Mouse (Mus musculus): ENCODE results near the gene 1500009C09Rik. TPM values are rescaled to one million over a fixed set of nuclear protein-coding genes. Genes with fewer than 3 reads are reported as not detected.

1500009C09Rik gene
- polyA plus RNA-seq, 1 experiment from 2014 or later, result 2.4 TPM

GRCm38 (mm10) chr15:82298764-82299561 lies 46.8 kb downstream of the 1500009C09Rik start, which contains the start of gene Wbp2nl:
Gene Wbp2nl, plus strand, starts transcription at chr15:82298954.
- Histone ChIP-seq H3K4me3 (ENCODE audit: low read depth, low read length) (no peak within 1 kb of the TSS), H3K9me3 (ENCODE audit: control insufficient read depth, low read length) (no peaks in the 10 kb centered on the region), H3K27ac (ENCODE audit: low read depth, low read length) (no peak within 1 kb of the TSS), H3K9ac (ENCODE audit: low read length) (no peak within 1 kb of the TSS), H3K4me1 (replicated peaks; ENCODE audit: control insufficient read depth, insufficient read depth, low read length) (no peaks in the 10 kb centered on the region), H3K36me3 (ENCODE audit: control insufficient read depth, insufficient read depth, low read length) (no peaks in the 10 kb centered on the region), H3K27me3 (ENCODE audit: control insufficient read depth, insufficient read depth, low read length) (no peaks in the 10 kb centered on the region), H3K4me2 (ENCODE audit: low read depth, low read length, severe bottlenecking) (no peak within 1 kb of the TSS)
- 62% methylated on average over 39 of the region's 39 CpGs for WGBS
- ATAC-seq (replicated peaks; ENCODE audit: low FRiP score) (0 out of 2 replicates have a peak, but pooled peaks have one; percentile 49), DNase-seq (ENCODE audit: low spot score) (no peak)

- Histone ChIP-seq H3K4me2 (ENCODE audit: low read depth, low read length, severe bottlenecking) (no peak overlapping the region), H3K36me3 (ENCODE audit: control insufficient read depth, insufficient read depth, low read length) (no peaks in the 10 kb centered on the region), H3K4me3 (ENCODE audit: low read depth, low read length) (no peak overlapping the region), H3K27ac (ENCODE audit: low read depth, low read length) (no peak overlapping the region), H3K9me3 (ENCODE audit: control insufficient read depth, low read length) (no peaks in the 10 kb centered on the region), H3K27me3 (ENCODE audit: control insufficient read depth, insufficient read depth, low read length) (no peaks in the 10 kb centered on the region; the same call in 1 of the 2 replicates), H3K9ac (ENCODE audit: low read length) (no peak overlapping the region), H3K4me1 (replicated peaks; ENCODE audit: control insufficient read depth, insufficient read depth, low read length) (no peaks in the 10 kb centered on the region)
- 74% methylated on average over 3 of the region's 3 CpGs for WGBS
- ATAC-seq (replicated peaks; ENCODE audit: low FRiP score) (no peak), DNase-seq (ENCODE audit: low spot score) (no peak)
These were observed 54.9 kb downstream of the 1500009C09Rik start for GRCm38 (mm10) chr15:82307107-82307506.

DNA sequence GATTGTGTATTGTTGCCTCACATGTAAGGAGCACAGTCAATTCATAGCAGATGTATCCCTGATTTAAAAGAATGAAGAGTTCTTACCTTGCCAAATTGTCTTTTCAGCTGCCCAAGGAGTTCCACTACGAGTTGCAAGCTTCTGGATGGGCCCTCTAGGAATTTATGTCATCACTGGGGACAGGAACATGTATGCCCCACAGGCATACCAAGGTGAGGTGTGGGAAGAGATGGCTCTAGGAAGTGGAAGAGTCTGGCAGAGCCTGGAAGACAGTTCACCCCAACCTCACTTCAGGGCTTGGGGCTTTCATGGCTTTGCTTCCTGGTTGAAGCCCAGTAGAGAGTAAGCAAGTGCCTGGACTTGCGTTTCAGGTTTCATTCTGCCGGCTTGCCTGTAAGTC lies 56.2 kb downstream of the 1500009C09Rik start:
- ATAC-seq (replicated peaks; ENCODE audit: low FRiP score) (no peak), DNase-seq (ENCODE audit: low spot score) (no peak)
- WGBS, result 92% methylated on average over 3 of the region's 3 CpGs
- no peak overlapping the region for H3K27ac ChIP-seq (ENCODE audit: low read depth, low read length)
- H3K27me3 ChIP-seq (ENCODE audit: control insufficient read depth, insufficient read depth, low read length), result no peaks in the 10 kb centered on the region; the same call in 1 of the 2 replicates
- no peak overlapping the region for H3K4me3 ChIP-seq (ENCODE audit: low read depth, low read length)
- H3K36me3 ChIP-seq (ENCODE audit: control insufficient read depth, insufficient read depth, low read length), result no peaks in the 10 kb centered on the region
- no peak overlapping the region for H3K9ac ChIP-seq (ENCODE audit: low read length)
- H3K9me3 ChIP-seq (ENCODE audit: control insufficient read depth, low read length), result no peaks in the 10 kb centered on the region
- no peaks in the 10 kb centered on the region for H3K4me1 ChIP-seq (replicated peaks; ENCODE audit: control insufficient read depth, insufficient read depth, low read length)
- H3K4me2 ChIP-seq (ENCODE audit: low read depth, low read length, severe bottlenecking), result no peak overlapping the region

Other genes with a start within 250 kb of the 1500009C09Rik start
- gene Desi1, start 218.5 kb upstream of the 1500009C09Rik start, polyA plus RNA-seq (2014; fragmentation: Nextera tagmentation; extraction: Ambion mirVana), result 40.3 and 45.1 TPM in 2 replicates
- 289 and 308 TPM in 2 replicates for gene Snu13, start 204.8 kb upstream of the 1500009C09Rik start, polyA plus RNA-seq (2014; fragmentation: Nextera tagmentation; extraction: Ambion mirVana)
- not detected in 2 replicates for gene 4930407I10Rik, start 193.2 kb upstream of the 1500009C09Rik start, polyA plus RNA-seq (2014; fragmentation: Nextera tagmentation; extraction: Ambion mirVana)
- gene Mei1, start 182.4 kb upstream of the 1500009C09Rik start, polyA plus RNA-seq (2014; fragmentation: Nextera tagmentation; extraction: Ambion mirVana), result not detected in 2 replicates
- 23.6 and 25.5 TPM in 2 replicates for gene Ccdc134, start 124.5 kb upstream of the 1500009C09Rik start, polyA plus RNA-seq (2014; fragmentation: Nextera tagmentation; extraction: Ambion mirVana)
- gene Srebf2, start 105.2 kb upstream of the 1500009C09Rik start, polyA plus RNA-seq (2014; fragmentation: Nextera tagmentation; extraction: Ambion mirVana), result 209 and 216 TPM in 2 replicates
- 0.87 and 1.2 TPM in 2 replicates for gene Shisa8, start 39.6 kb upstream of the 1500009C09Rik start, polyA plus RNA-seq (2014; fragmentation: Nextera tagmentation; extraction: Ambion mirVana)
- gene Tnfrsf13c, start 28.0 kb upstream of the 1500009C09Rik start, polyA plus RNA-seq (2014; fragmentation: Nextera tagmentation; extraction: Ambion mirVana), result 0.35 and 0.64 TPM in 2 replicates
- gene Cenpm, start 7.6 kb upstream of the 1500009C09Rik start, polyA plus RNA-seq (2014; fragmentation: Nextera tagmentation; extraction: Ambion mirVana), result 91.6 and 100 TPM in 2 replicates
- gene Sept3, start 22.5 kb downstream of the 1500009C09Rik start, polyA plus RNA-seq (2014; fragmentation: Nextera tagmentation; extraction: Ambion mirVana), result 157 and 162 TPM in 2 replicates
- 0.19 TPM in 1 of 2 replicates, not detected in the other for gene Wbp2nl, start 46.6 kb downstream of the 1500009C09Rik start, polyA plus RNA-seq (2014; fragmentation: Nextera tagmentation; extraction: Ambion mirVana)
- 23.5 and 24.9 TPM in 2 replicates for gene Naga, start 86.5 kb downstream of the 1500009C09Rik start, polyA plus RNA-seq (2014; fragmentation: Nextera tagmentation; extraction: Ambion mirVana)
- 5.0 and 5.4 TPM in 2 replicates for gene Pheta2, start 86.5 kb downstream of the 1500009C09Rik start, polyA plus RNA-seq (2014; fragmentation: Nextera tagmentation; extraction: Ambion mirVana)
- gene Smdt1, start 86.6 kb downstream of the 1500009C09Rik start, polyA plus RNA-seq (2014; fragmentation: Nextera tagmentation; extraction: Ambion mirVana), result 236 and 244 TPM in 2 replicates
- gene Ndufa6, start 101.9 kb downstream of the 1500009C09Rik start, polyA plus RNA-seq (2014; fragmentation: Nextera tagmentation; extraction: Ambion mirVana), result 251 and 275 TPM in 2 replicates
- gene Cyp2d22, start 127.9 kb downstream of the 1500009C09Rik start, polyA plus RNA-seq (2014; fragmentation: Nextera tagmentation; extraction: Ambion mirVana), result 2.5 and 3.6 TPM in 2 replicates
- not detected in 2 replicates for gene Cyp2d11, start 141.6 kb downstream of the 1500009C09Rik start, polyA plus RNA-seq (2014; fragmentation: Nextera tagmentation; extraction: Ambion mirVana)
- not detected in 2 replicates for gene Cyp2d10, start 154.8 kb downstream of the 1500009C09Rik start, polyA plus RNA-seq (2014; fragmentation: Nextera tagmentation; extraction: Ambion mirVana)
- not detected in 2 replicates for gene Cyp2d9, start 181.0 kb downstream of the 1500009C09Rik start, polyA plus RNA-seq (2014; fragmentation: Nextera tagmentation; extraction: Ambion mirVana)

Data from forebrain, embryonic 11.5 days (tissue).